Mouse (Mus musculus): ENCODE measurements around the gene LTO1.
"Not testable (repeated sequence)": the region's sequence is repeated elsewhere in the genome, so short reads cannot be mapped to it uniquely, and the experiment has no call there.

Gene LTO1

GRCm38 (mm10) chr7:144914948-144915750 is at the start of gene LTO1:
Gene LTO1, plus strand, starts transcription at chr7:144915100.
- DNase-seq (ENCODE audit: low read depth in 1 of 2, low spot score in 2 of 2): peak; percentile 63 to 87

GRCm38 (mm10) chr7:144867161-144867560 is 47.7 kb upstream of the LTO1 start:
- DNase-seq (ENCODE audit: low read depth in 1 of 2, low spot score in 2 of 2): no peak

- DNase-seq (ENCODE audit: low read depth in 1 of 2, low spot score in 2 of 2): no peak
Observed at GRCm38 (mm10) chr7:144867602-144868001, 47.3 kb upstream of the LTO1 start.

- DNase-seq (ENCODE audit: low read depth in 1 of 2, low spot score in 2 of 2): no peak
Observed at GRCm38 (mm10) chr7:144872420-144872819, 42.5 kb upstream of the LTO1 start.

- no peak for DNase-seq (ENCODE audit: low read depth in 1 of 2, low spot score in 2 of 2)
Observed at GRCm38 (mm10) chr7:144873160-144873559, 41.7 kb upstream of the LTO1 start.

GRCm38 (mm10) chr7:144874226-144874625 is 40.7 kb upstream of the LTO1 start:
- no peak for DNase-seq (ENCODE audit: low read depth in 1 of 2, low spot score in 2 of 2)

- DNase-seq (ENCODE audit: low read depth in 1 of 2, low spot score in 2 of 2): no peak
Observed at GRCm38 (mm10) chr7:144878401-144878800, 36.5 kb upstream of the LTO1 start.

GRCm38 (mm10) chr7:144883106-144883505 is 31.8 kb upstream of the LTO1 start:
- no peak for DNase-seq (ENCODE audit: low read depth in 1 of 2, low spot score in 2 of 2)

GRCm38 (mm10) chr7:144887672-144888071 is 27.2 kb upstream of the LTO1 start:
- DNase-seq (ENCODE audit: low read depth in 1 of 2, low spot score in 2 of 2): no peak

GRCm38 (mm10) chr7:144888564-144889299 is 26.2 kb upstream of the LTO1 start:
- DNase-seq (ENCODE audit: low read depth in 1 of 2, low spot score in 2 of 2): no peak

- not testable (repeated sequence) for DNase-seq (ENCODE audit: low read depth in 1 of 2, low spot score in 2 of 2)
Observed at GRCm38 (mm10) chr7:144890661-144891060, 24.2 kb upstream of the LTO1 start.

GRCm38 (mm10) chr7:144891863-144892262 is 23.0 kb upstream of the LTO1 start:
- DNase-seq (ENCODE audit: low read depth in 1 of 2, low spot score in 2 of 2): no peak

- no peak for DNase-seq (ENCODE audit: low read depth in 1 of 2, low spot score in 2 of 2)
Observed at GRCm38 (mm10) chr7:144892322-144892721, 22.6 kb upstream of the LTO1 start.

GRCm38 (mm10) chr7:144894191-144894590 is 20.7 kb upstream of the LTO1 start:
- no peak for DNase-seq (ENCODE audit: low read depth in 1 of 2, low spot score in 2 of 2)

- DNase-seq (ENCODE audit: low read depth in 1 of 2, low spot score in 2 of 2): no peak
Observed at GRCm38 (mm10) chr7:144894706-144895105, 20.2 kb upstream of the LTO1 start.

- no peak for DNase-seq (ENCODE audit: low read depth in 1 of 2, low spot score in 2 of 2)
Observed at GRCm38 (mm10) chr7:144895305-144896111, 19.4 kb upstream of the LTO1 start.

- no peak for DNase-seq (ENCODE audit: low read depth in 1 of 2, low spot score in 2 of 2)
Observed at GRCm38 (mm10) chr7:144896294-144897218, 18.3 kb upstream of the LTO1 start, which contains the start of gene Fgf15. Gene Fgf15, plus strand, starts transcription at chr7:144896531.

GRCm38 (mm10) chr7:144898506-144898905 is 16.4 kb upstream of the LTO1 start:
- DNase-seq (ENCODE audit: low read depth in 1 of 2, low spot score in 2 of 2): no peak

GRCm38 (mm10) chr7:144905514-144905913 is 9.4 kb upstream of the LTO1 start:
- DNase-seq (ENCODE audit: low read depth in 1 of 2, low spot score in 2 of 2): not testable (repeated sequence)

GRCm38 (mm10) chr7:144906708-144907397 is 8.0 kb upstream of the LTO1 start:
- DNase-seq (ENCODE audit: low read depth in 1 of 2, low spot score in 2 of 2): peak in 1 of 2 experiments; percentile 34
